Mouse (Mus musculus) hindbrain, postnatal 0 days (tissue): Measurements from ENCODE around the gene Erich4. TPM values are rescaled to one million over a fixed set of nuclear protein-coding genes. Genes with fewer than 3 reads are reported as not detected.
A peak's percentile ranks its signal among the peaks of the same experiment; 100 is the strongest.

ENCODE experiments used
- ATAC-seq: fragments of 200-750 bp; cut with Nextera tagmentation; 2 replicates; pipeline ENCODE4 v1.8.0; 2017; ENCODE audit warnings: mild to moderate bottlenecking, moderate TSS enrichment, moderate library complexity
- DNase-seq: peaks from one replicate; pipeline ENCODE4 v3.0.0-alpha.2; 2015; ENCODE audit warnings: low spot score
- H3K27ac ChIP-seq: fragments of 300-500 bp; sonication (generic); 2 replicates; pipeline ENCODE4 v1.5.1; 2014; ENCODE audit warnings: mild to moderate bottlenecking
- H3K27me3 ChIP-seq: fragments of 300-500 bp; sonication (generic); 2 replicates; pipeline ENCODE4 v1.6.1; 2014; ENCODE audit warnings: low read length, mixed read lengths; ENCODE audit not compliant: insufficient read depth
- H3K36me3 ChIP-seq: fragments of 300-500 bp; sonication (generic); 2 replicates; pipeline ENCODE4 v1.6.1; 2014; ENCODE audit warnings: low read length, mixed read lengths; ENCODE audit not compliant: insufficient read depth
- H3K4me1 ChIP-seq: fragments of 300-500 bp; sonication (generic); 2 replicates; pipeline ENCODE4 v1.6.1; 2014; ENCODE audit warnings: antibody characterized with exemption, low read length, mixed read lengths; ENCODE audit not compliant: insufficient read depth
- H3K4me2 ChIP-seq: fragments of 300-500 bp; sonication (generic); 2 replicates; pipeline ENCODE4 v1.6.1; 2014; ENCODE audit warnings: low read depth, mild to moderate bottlenecking, low read length, moderate library complexity, mixed read lengths
- H3K4me3 ChIP-seq: fragments of 300-500 bp; sonication (generic); 2 replicates; pipeline ENCODE4 v1.5.1; 2014; ENCODE audit warnings: low read length
- H3K9ac ChIP-seq: fragments of 300-500 bp; sonication (generic); replicated peaks from 2 replicates; pipeline ENCODE4 v1.6.1; 2014; ENCODE audit warnings: mild to moderate bottlenecking, low read length, moderate library complexity, mixed read lengths
- H3K9me3 ChIP-seq: fragments of 300-500 bp; sonication (generic); 2 replicates; pipeline ENCODE4 v1.6.1; 2016; ENCODE audit warnings: low read length, mixed read lengths
- CTCF ChIP-seq: IDR thresholded peaks from 2 replicates; pipeline ENCODE4 v1.5.1; 2016; ENCODE audit warnings: antibody characterized with exemption, control low read depth, low read depth
- WGBS: fragments of 180-500 bp; shearing (Covaris S2); extraction: QIAGEN DNeasy Blood & Tissue Kit; methylation state at CpG from one replicate; pipeline ENCODE4 v1.1.7; 2014; 5-methylcytosine and 5-hydroxymethylcytosine counted together
- polyA plus RNA-seq: library from polyadenylated mRNA; unstranded; fragments of >200 nt; fragmentation: Nextera tagmentation; extraction: Ambion mirVana; gene quantifications from 2 replicates; pipeline ENCODE4 v1.2.1, GENCODE M21; 2015
- total RNA-seq: library from RNA; depleted of rRNA; stranded (reverse); fragments of >200 nt; gene quantifications from 2 replicates; pipeline ENCODE4 v1.2.3, GENCODE M21; 2014

The Erich4 gene
- total and polyA plus RNA-seq, 2 experiments from 2014 or later = not detected

GRCm38 (mm10) chr7:25636373-25636772, 20.7 kb upstream of the Erich4 start:
- H3K4me3 ChIP-seq = no peak overlapping the region
- no peak overlapping the region for H3K27ac ChIP-seq
- no peak for DNase-seq
- TF ChIP-seq CTCF = no peak
- H3K4me2 ChIP-seq = no peak overlapping the region
- no peaks in the 10 kb centered on the region for H3K4me1 ChIP-seq
- no peak for ATAC-seq
- H3K27me3 ChIP-seq = no peaks in the 10 kb centered on the region
- H3K9me3 ChIP-seq = no peaks in the 10 kb centered on the region
- 70% methylated on average over 3 of the region's 3 CpGs for WGBS
- peaks cover 21% of the 10 kb centered on the region for H3K36me3 ChIP-seq
- no peak overlapping the region for H3K9ac ChIP-seq

- no peak overlapping the region for H3K27ac ChIP-seq
- H3K4me2 ChIP-seq = no peak overlapping the region
- no peak for TF ChIP-seq CTCF
- H3K27me3 ChIP-seq = no peaks in the 10 kb centered on the region
- H3K4me3 ChIP-seq = no peak overlapping the region
- 91% methylated on average over 5 of the region's 5 CpGs for WGBS
- peaks cover 37% of the 10 kb centered on the region for H3K36me3 ChIP-seq
- no peaks in the 10 kb centered on the region for H3K4me1 ChIP-seq
- H3K9me3 ChIP-seq = no peaks in the 10 kb centered on the region
- no peak overlapping the region for H3K9ac ChIP-seq
- no peak for DNase-seq
- no peak for ATAC-seq
Observed at GRCm38 (mm10) chr7:25632679-25633078, 17.0 kb upstream of the Erich4 start.

- TF ChIP-seq CTCF = no peak
- ATAC-seq (no peak), DNase-seq (no peak)
- peaks cover 3% of the 10 kb centered on the region; the same call in 1 of the 2 replicates for H3K4me1 ChIP-seq
- peaks cover 33% of the 10 kb centered on the region for H3K36me3 ChIP-seq
- 55% methylated on average over 8 of the region's 8 CpGs for WGBS
- no peak overlapping the region for H3K4me2 ChIP-seq
- H3K9ac ChIP-seq = no peak overlapping the region
- H3K9me3 ChIP-seq = no peaks in the 10 kb centered on the region
- H3K4me3 ChIP-seq = no peak overlapping the region
- no peak overlapping the region for H3K27ac ChIP-seq
- no peaks in the 10 kb centered on the region for H3K27me3 ChIP-seq
Observed at GRCm38 (mm10) chr7:25628323-25628620, 12.6 kb upstream of the Erich4 start.

- H3K9me3 ChIP-seq = no peaks in the 10 kb centered on the region
- no peak overlapping the region for H3K27ac ChIP-seq
- TF ChIP-seq CTCF = no peak
- no peaks in the 10 kb centered on the region for H3K27me3 ChIP-seq
- 20% methylated on average over 38 of the region's 38 CpGs for WGBS
- H3K4me1 ChIP-seq = peaks cover 3% of the 10 kb centered on the region; the same call in 1 of the 2 replicates
- ATAC-seq (no peak), DNase-seq (no peak)
- H3K4me2 ChIP-seq = peak overlapping the region; percentile 49
- H3K4me3 ChIP-seq = peak overlapping the region; percentile 20
- peaks cover 28% of the 10 kb centered on the region for H3K36me3 ChIP-seq
- H3K9ac ChIP-seq = no peak overlapping the region; the same call in 1 of the 2 replicates
Observed at GRCm38 (mm10) chr7:25627431-25628322, 12.0 kb upstream of the Erich4 start.

- no peak for DNase-seq
- Histone ChIP-seq H3K9ac (no peak within 1 kb of the TSS; the same call in 1 of the 2 replicates), H3K4me2 (peak within 1 kb of the TSS; percentile 49), H3K4me1 (peaks cover 3% of the 10 kb centered on the region; the same call in 1 of the 2 replicates), H3K27ac (no peak within 1 kb of the TSS), H3K27me3 (no peaks in the 10 kb centered on the region), H3K36me3 (peaks cover 29% of the 10 kb centered on the region), H3K9me3 (no peaks in the 10 kb centered on the region), H3K4me3 (peak within 1 kb of the TSS; percentile 20)
- WGBS = 22% methylated on average over 28 of the region's 29 CpGs
- ATAC-seq = peak; percentile 4; the same call in 1 of the 2 replicates
- no peak for TF ChIP-seq CTCF
Observed at GRCm38 (mm10) chr7:25626509-25627430, 11.1 kb upstream of the Erich4 start, which contains the start of gene B3gnt8. Gene B3gnt8, plus strand, starts transcription at chr7:25626654.

- 77% methylated on average over 10 of the region's 10 CpGs for WGBS
- no peak overlapping the region for H3K27ac ChIP-seq
- no peak overlapping the region for H3K4me3 ChIP-seq
- no peaks in the 10 kb centered on the region for H3K9me3 ChIP-seq
- no peak overlapping the region for H3K4me2 ChIP-seq
- peaks cover 28% of the 10 kb centered on the region for H3K36me3 ChIP-seq
- peaks cover 3% of the 10 kb centered on the region; the same call in 1 of the 2 replicates for H3K4me1 ChIP-seq
- no peak overlapping the region for H3K9ac ChIP-seq
- no peaks in the 10 kb centered on the region for H3K27me3 ChIP-seq
- DNase-seq (peak; percentile 22), ATAC-seq (no peak)
- TF ChIP-seq CTCF = peak; percentile 56
Observed at GRCm38 (mm10) chr7:25625594-25626250, 10.0 kb upstream of the Erich4 start.
